Mouse (Mus musculus): ENCODE results near the gene Nim1k. TPM values are rescaled to one million over a fixed set of nuclear protein-coding genes. Genes with fewer than 3 reads are reported as not detected.
"Not testable (repeated sequence)": the region's sequence is repeated elsewhere in the genome, so short reads cannot be mapped to it uniquely, and the experiment has no call there.

Nim1k gene
- total RNA-seq, 2 experiments from 2014 or later: 0.82 to 1.6 TPM

DNA sequence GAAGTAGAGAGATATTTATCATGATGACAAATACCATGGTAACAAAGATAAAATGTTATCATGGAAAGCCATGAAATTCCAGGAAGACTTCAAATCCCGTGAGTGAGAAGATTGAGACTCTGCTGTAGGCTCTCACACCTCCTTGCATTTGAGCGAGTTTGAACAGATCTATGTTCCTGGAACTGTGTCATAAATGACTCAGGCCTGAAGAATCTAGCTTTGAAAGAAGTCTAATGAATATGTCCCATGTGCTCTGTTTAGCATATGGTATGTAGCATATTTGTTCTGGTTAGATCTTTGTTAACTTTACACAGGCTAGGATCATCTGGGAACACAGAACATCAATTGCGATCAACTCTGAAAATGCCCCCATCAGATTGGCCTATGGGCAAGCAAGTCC is 33.2 kb downstream of the Nim1k start:
- Histone ChIP-seq H3K4me3 (no peak overlapping the region), H3K27ac (no peak overlapping the region)
- intact Hi-C loops (cut with DNase I): no loop called here
- TF ChIP-seq CTCF (IDR thresholded peaks at IDR 0.05): no peak
- DNase-seq: no peak

DNA sequence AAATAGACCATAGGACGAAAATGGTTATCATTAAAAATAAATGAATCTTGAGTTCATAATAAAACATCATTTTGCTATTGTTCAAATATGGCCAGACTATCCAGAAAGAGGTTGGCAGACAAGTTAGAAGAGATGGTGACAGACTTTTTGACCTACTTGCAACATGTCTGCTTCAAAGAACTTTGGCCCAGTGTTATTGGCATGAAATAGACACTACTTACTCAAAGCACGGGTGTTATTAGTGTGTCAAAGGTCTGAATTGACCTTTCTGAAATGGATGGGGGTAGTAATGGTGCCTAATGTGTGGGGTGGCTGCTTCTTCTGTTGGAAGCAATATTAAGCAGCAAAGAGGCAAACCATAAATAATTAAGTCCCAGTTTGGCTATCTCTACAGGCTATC is 39.6 kb downstream of the Nim1k start:
- no peak overlapping the region for H3K27ac ChIP-seq

DNA sequence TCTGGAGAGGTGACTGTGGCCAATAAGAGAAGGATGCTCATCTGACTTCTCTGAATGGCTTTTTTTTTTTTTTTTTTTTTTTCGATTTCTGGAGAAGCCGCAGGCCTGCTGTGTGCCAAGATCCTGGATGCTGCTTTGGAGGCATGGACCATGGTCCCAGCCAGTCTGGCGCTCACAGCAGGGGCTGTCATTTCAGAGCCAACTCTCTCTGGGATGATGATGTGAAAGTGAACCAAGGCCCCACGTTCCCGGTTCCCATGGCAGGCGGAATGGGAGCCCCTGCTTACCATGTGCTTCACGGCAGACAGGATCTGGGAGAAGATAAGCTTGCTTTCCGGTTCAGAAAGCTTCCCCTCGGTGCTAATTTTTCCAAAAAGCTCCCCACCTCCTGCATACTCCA is 41.9 kb downstream of the Nim1k start:
- Histone ChIP-seq H3K4me3 (no peak overlapping the region), H3K27ac (no peak overlapping the region)
- no peak for DNase-seq
- TF ChIP-seq CTCF (IDR thresholded peaks at IDR 0.05): no peak
- intact Hi-C loops (cut with DNase I): no loop called here

More for the DNA sequence above, 39.6 kb downstream of the Nim1k start:
- TF ChIP-seq CTCF (IDR thresholded peaks at IDR 0.05): no peak
- intact Hi-C loops (cut with DNase I): no loop called here
- DNase-seq: no peak
- H3K4me3 ChIP-seq: no peak overlapping the region

DNA sequence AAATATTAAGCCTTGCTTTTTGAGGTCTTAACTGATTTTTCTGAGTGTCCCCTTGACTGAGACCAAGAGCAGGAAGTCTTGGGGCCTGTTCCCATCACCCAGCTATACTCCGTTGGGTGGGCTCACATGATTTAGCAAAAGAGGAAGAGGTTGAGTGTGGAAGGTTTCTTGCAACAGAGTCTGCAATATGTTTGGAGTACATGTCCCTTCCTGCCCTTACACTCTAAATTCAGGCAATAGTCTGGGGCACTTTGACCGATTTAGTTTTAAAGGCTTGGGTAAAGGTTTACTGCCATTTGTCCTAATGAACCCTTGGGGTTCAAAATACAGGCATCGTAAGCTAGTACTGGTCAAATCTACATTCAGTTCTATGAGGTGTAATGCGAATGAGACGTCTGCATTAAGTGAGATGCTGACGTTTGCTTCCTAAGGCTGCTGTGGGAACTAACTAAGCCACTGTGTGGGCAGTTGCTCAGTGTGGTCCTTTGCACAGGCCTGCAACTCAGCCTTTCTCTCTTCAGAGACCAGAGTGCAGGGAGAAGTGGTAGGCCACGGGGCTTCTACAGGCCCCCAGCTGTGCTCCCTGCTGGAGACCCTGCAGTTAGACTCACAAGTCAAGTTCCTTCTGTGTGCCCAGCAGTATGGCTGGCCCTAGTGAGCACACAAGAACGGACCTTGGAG is 42.4 kb downstream of the Nim1k start:
- no peak for TF ChIP-seq CTCF (IDR thresholded peaks at IDR 0.05)
- Histone ChIP-seq H3K27ac (no peak overlapping the region), H3K4me3 (no peak overlapping the region)
- intact Hi-C loops (cut with DNase I): no loop called here
- DNase-seq: no peak

DNA sequence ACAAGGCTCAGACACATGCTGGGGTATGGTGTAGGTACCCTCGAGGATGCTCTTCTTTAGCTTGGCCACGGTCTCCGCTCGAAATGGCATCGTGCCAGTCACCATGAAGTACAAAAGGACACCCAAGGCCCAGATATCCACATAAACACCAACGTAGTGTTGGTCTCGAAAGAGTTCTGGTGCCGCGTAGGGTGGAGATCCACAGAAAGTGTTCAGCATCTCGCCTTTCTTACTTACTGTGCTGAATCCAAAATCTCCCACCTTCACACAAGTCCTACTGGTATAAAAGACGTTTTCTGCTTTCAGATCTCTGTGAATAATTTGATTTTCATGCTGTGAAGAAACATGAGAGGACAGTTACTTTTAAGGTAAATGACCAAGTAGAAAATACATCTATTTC is 43.2 kb downstream of the Nim1k start:
- Histone ChIP-seq H3K27ac (no peak overlapping the region), H3K4me3 (no peak overlapping the region)
- no peak for DNase-seq
- TF ChIP-seq CTCF (IDR thresholded peaks at IDR 0.05): no peak
- intact Hi-C loops (cut with DNase I): no loop called here

DNA sequence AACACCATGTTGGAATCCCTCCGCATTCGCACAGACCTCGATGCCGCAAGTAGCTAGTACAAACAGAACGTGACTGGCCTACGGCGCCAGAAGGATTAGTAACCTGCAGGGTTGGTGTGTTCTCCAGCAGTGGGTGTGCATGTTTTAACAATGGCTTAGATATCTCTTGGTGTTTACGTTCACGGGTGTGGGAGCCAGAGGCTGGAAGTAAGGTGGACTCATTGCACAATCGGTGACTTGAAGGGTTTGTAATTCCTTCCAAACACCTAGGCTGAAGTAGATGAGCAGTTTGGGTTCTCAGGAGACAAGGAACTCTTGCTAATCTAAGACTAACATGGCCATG is 45.4 kb downstream of the Nim1k start:
- no peak for TF ChIP-seq CTCF (IDR thresholded peaks at IDR 0.05)
- DNase-seq: no peak
- Histone ChIP-seq H3K27ac (no peak overlapping the region), H3K4me3 (no peak overlapping the region)
- intact Hi-C loops (cut with DNase I): no loop called here

DNA sequence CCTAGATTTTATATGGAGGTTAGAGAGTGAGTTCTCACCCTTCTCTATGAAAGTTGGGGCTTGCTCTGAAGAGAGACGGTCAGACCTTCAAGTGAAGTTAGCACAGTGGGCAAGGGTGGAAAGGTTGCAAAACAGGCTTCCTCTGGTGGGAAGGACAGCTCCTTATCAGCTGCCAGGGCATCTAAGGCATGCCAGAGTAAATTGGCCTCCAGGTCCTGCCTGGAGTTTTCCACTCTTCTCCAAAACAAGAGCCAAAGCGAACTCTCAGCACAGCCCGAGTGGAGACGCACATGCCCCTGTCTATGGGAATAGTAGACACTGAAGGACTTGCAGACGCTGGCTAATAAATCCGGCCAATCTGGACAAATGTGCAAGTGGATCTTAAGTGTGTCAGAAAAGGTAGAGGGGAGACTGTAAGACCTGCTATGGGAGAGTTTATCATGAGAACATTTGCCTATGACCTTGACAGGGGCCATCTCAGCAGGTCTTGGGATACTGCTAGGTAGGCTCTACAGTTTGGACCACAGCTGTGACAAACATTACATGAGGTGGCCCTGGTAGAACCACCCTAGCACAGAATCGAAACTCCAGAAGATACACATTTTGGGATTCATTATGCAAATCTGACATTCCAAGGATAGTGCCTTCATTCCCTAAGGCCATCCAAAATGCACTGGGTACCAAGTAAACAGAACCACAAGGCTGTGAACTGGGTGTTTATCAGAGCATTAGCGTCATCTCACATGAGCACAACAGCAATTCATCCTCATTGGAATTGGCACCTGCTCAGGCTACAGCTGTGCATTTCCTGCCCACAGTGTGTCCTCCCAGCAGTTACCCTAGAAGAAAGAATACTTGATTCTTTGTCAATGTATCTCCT is 46.1 kb downstream of the Nim1k start:
- H3K27ac ChIP-seq: no peak overlapping the region
- H3K4me3 ChIP-seq: no peak overlapping the region
- peak; percentile 21 for DNase-seq
- intact Hi-C loops (cut with DNase I): no loop called here
- no peak for TF ChIP-seq CTCF (IDR thresholded peaks at IDR 0.05)

DNA sequence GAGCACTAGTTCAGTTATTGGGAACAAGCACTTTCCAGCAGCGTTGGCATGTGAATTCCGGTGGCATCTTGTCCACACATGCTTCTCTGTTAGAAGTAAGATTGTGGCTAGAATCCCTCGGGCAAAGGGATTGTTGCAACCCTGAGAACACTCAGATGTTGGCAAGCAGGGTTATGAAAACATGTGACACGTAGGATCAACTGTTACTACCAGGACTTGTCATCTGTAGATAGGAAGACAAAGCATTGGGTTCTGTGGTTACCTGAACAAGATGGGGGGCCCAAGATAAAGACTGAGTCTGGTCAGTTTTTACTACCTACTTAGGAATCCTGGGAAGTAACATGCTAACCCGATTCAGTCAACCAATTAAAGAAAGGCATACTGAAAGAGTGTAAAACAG is 46.7 kb downstream of the Nim1k start:
- intact Hi-C loops (cut with DNase I): no loop called here
- no peak for TF ChIP-seq CTCF (IDR thresholded peaks at IDR 0.05)
- H3K27ac ChIP-seq: no peak overlapping the region
- H3K4me3 ChIP-seq: no peak overlapping the region
- no peak for DNase-seq

DNA sequence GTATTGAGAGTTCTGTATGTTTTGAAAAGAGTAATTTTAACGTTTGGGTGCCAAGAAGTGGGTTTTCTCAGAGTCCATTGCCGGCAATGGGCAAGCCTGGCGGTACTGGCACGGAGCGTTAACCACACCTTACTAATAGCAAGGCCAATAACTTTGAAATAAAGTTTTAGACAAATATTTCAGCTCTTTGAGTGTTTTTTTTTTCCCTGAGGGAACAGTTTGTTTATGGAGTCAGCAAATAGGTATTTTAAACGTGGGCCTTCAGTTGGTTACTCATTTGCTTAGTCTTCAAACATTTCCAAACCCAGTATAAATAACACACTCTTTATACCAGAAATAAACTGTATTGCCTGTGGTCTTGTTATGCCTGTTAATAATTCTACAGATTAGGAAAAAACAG is 47.8 kb downstream of the Nim1k start:
- intact Hi-C loops (cut with DNase I): no loop called here
- no peak for DNase-seq

DNA sequence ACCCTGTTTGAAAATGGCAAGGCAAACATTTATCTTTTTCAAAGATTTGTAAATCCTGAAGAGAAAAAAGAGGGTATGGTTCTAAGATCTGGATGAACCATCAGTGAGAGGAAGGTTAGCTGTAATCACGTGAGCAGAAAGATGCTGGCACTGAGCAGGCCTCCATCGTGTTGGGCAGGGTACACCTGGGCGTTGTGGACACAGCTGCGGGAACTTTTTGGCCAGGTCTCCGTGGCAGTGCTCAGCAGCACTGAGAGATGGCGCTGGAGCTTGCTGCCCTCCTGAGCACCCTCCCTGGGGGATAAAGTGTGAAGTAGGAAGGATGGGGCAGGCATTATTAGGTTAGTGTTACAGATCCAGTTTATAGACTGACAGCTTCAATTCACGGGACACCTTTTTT is 48.7 kb downstream of the Nim1k start:
- DNase-seq: no peak
- intact Hi-C loops (cut with DNase I): no loop called here
- Histone ChIP-seq H3K27ac (no peak overlapping the region), H3K4me3 (no peak overlapping the region)
- TF ChIP-seq CTCF (IDR thresholded peaks at IDR 0.05): no peak

More for the DNA sequence above, 47.8 kb downstream of the Nim1k start:
- H3K27ac ChIP-seq: no peak overlapping the region
- H3K4me3 ChIP-seq: no peak overlapping the region
- TF ChIP-seq CTCF (IDR thresholded peaks at IDR 0.05): no peak

DNA sequence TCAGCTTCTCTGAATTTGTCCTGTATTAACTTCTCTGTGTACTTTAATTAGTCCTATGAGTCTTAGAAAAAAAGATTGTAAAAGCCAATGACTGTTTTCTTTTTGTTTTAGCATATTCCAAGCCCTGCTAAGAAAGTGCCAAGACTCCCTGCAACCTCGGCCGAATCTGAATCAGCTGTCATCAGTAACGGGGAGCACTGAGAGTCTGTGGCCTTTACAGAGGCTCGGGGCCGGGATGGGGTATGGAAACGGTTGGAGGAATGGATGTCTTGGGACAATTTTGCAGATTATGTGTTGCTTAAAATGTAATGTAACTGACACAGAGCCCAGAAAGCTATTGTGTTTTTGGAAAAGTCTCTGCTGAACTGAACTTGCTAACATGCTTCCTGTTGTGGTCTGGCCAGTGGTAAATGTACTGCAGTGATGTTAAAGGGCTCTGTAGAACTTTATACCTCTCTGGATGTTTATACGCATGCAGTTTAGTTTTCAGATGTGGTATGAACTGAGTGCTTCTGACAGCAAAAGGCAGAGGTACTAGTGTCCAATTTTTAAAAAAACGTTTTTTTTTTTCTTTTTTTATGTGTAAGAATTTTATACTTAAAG is 49.3 kb downstream of the Nim1k start:
- DNase-seq; intact Hi-C loops (cut with DNase I); H3K27ac ChIP-seq: not testable (repeated sequence)

DNA sequence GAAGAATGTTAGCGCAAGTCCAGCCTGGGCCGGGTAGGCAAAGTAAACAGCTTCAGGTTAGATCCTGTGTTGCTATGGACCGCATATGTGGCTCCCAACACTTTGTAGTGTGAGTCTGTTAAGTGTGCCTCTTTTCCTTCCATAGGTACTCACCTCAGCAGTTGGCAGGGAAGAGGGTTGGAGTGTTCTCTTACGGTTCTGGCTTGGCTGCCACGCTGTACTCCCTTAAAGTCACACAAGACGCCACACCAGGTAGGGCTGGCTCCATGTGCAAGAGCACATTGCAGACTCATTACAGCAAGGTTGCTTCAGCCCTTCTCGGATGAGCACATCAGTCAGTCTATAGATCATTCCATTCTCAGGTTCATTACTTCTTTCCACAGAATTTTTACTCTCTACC is 51.4 kb downstream of the Nim1k start:
- Histone ChIP-seq H3K4me3 (no peak overlapping the region), H3K27ac (no peak overlapping the region)
- no peak for TF ChIP-seq CTCF (IDR thresholded peaks at IDR 0.05)
- no peak for DNase-seq
- intact Hi-C loops (cut with DNase I): no loop called here

More for the DNA sequence above, 49.3 kb downstream of the Nim1k start:
- not testable (repeated sequence) for H3K4me3 ChIP-seq

DNA sequence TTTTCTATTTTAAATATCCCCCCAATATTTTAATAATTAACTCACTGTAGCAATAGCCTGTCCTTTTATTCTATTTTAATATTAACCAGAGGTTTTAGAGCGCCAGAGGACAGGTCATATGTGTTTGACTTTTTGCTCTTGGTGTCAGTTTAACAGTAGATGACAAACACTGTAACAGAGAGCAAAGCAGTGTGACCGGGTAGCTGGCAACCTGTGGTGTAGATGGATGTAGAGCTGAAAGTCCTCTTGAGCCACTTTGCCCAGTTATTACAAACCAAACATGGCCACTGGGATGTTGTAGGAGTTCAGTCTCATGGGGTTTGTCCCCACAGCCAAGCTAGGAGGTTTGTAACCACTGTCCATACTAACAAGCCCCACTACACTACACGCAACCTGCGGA is 57.2 kb downstream of the Nim1k start:
- Histone ChIP-seq H3K4me3 (no peak overlapping the region), H3K27ac (no peak overlapping the region)
- intact Hi-C loops (cut with DNase I): no loop called here
- TF ChIP-seq CTCF (IDR thresholded peaks at IDR 0.05): no peak
- DNase-seq: no peak
